Mouse (Mus musculus): ENCODE results near the gene Snrpc. TPM values are rescaled to one million over a fixed set of nuclear protein-coding genes. Genes with fewer than 3 reads are reported as not detected.

The Snrpc gene
- polyA plus RNA-seq, 1 experiment = 121 TPM

- peaks cover 17% of the 10 kb centered on the region for H3K4me1 ChIP-seq (ENCODE audit: control insufficient read depth, insufficient read depth, low read length)
- TF ChIP-seq POLR2A (IDR thresholded peaks at IDR 0.05; ENCODE audit: low read depth, low read length) = no peak
- H3K27ac ChIP-seq (ENCODE audit: insufficient read depth, low read length) = peak overlapping the region; percentile 82
- no peak overlapping the region for H3K4me3 ChIP-seq (ENCODE audit: insufficient read depth, low read length)
Observed at GRCm38 (mm10) chr17:27800710-27801648, 37.0 kb upstream of the Snrpc start.

GRCm38 (mm10) chr17:27803752-27804151 is 34.2 kb upstream of the Snrpc start:
- TF ChIP-seq POLR2A (IDR thresholded peaks at IDR 0.05; ENCODE audit: low read depth, low read length) (no peak), CTCF (IDR thresholded peaks at IDR 0.05; ENCODE audit: borderline replicate concordance, insufficient read depth, low read length) (no peak)
- Histone ChIP-seq H3K4me1 (ENCODE audit: control insufficient read depth, insufficient read depth, low read length) (peaks cover 13% of the 10 kb centered on the region), H3K27ac (ENCODE audit: insufficient read depth, low read length) (no peak overlapping the region), H3K4me3 (ENCODE audit: insufficient read depth, low read length) (no peak overlapping the region)

- TF ChIP-seq POLR2A (IDR thresholded peaks at IDR 0.05; ENCODE audit: low read depth, low read length) = no peak
- TF ChIP-seq CTCF (IDR thresholded peaks at IDR 0.05; ENCODE audit: borderline replicate concordance, insufficient read depth, low read length) = no peak
- Histone ChIP-seq H3K4me3 (ENCODE audit: insufficient read depth, low read length) (no peak overlapping the region), H3K4me1 (ENCODE audit: control insufficient read depth, insufficient read depth, low read length) (peaks cover 13% of the 10 kb centered on the region), H3K27ac (ENCODE audit: insufficient read depth, low read length) (no peak overlapping the region)
Observed at GRCm38 (mm10) chr17:27804156-27804690, 33.7 kb upstream of the Snrpc start.

GRCm38 (mm10) chr17:27804803-27805770 is 32.9 kb upstream of the Snrpc start:
- Histone ChIP-seq H3K4me1 (ENCODE audit: control insufficient read depth, insufficient read depth, low read length) (peaks cover 10% of the 10 kb centered on the region), H3K4me3 (ENCODE audit: insufficient read depth, low read length) (no peak overlapping the region), H3K27ac (ENCODE audit: insufficient read depth, low read length) (no peak overlapping the region; the same call in 1 of the 2 replicates)
- TF ChIP-seq POLR2A (IDR thresholded peaks at IDR 0.05; ENCODE audit: low read depth, low read length) (no peak), CTCF (IDR thresholded peaks at IDR 0.05; ENCODE audit: borderline replicate concordance, insufficient read depth, low read length) (no peak)

GRCm38 (mm10) chr17:27807542-27808078 is 30.3 kb upstream of the Snrpc start:
- Histone ChIP-seq H3K4me3 (ENCODE audit: insufficient read depth, low read length) (no peak overlapping the region), H3K27ac (ENCODE audit: insufficient read depth, low read length) (peak overlapping the region; percentile 51), H3K4me1 (ENCODE audit: control insufficient read depth, insufficient read depth, low read length) (peaks cover 8% of the 10 kb centered on the region)
- no peak for TF ChIP-seq POLR2A (IDR thresholded peaks at IDR 0.05; ENCODE audit: low read depth, low read length)
- TF ChIP-seq CTCF (IDR thresholded peaks at IDR 0.05; ENCODE audit: borderline replicate concordance, insufficient read depth, low read length) = no peak

GRCm38 (mm10) chr17:27810569-27811331 is 27.2 kb upstream of the Snrpc start:
- no peak for TF ChIP-seq POLR2A (IDR thresholded peaks at IDR 0.05; ENCODE audit: low read depth, low read length)
- TF ChIP-seq CTCF (IDR thresholded peaks at IDR 0.05; ENCODE audit: borderline replicate concordance, insufficient read depth, low read length) = no peak
- Histone ChIP-seq H3K4me1 (ENCODE audit: control insufficient read depth, insufficient read depth, low read length) (peaks cover 12% of the 10 kb centered on the region; the same call in 1 of the 2 replicates), H3K27ac (ENCODE audit: insufficient read depth, low read length) (no peak overlapping the region), H3K4me3 (ENCODE audit: insufficient read depth, low read length) (no peak overlapping the region)

- TF ChIP-seq POLR2A (IDR thresholded peaks at IDR 0.05; ENCODE audit: low read depth, low read length) = no peak
- TF ChIP-seq CTCF (IDR thresholded peaks at IDR 0.05; ENCODE audit: borderline replicate concordance, insufficient read depth, low read length) = no peak
- Histone ChIP-seq H3K4me3 (ENCODE audit: insufficient read depth, low read length) (no peak overlapping the region), H3K27ac (ENCODE audit: insufficient read depth, low read length) (no peak overlapping the region), H3K4me1 (ENCODE audit: control insufficient read depth, insufficient read depth, low read length) (peaks cover 12% of the 10 kb centered on the region)
Observed at GRCm38 (mm10) chr17:27811980-27812379, 26.0 kb upstream of the Snrpc start.

GRCm38 (mm10) chr17:27814606-27815005 is 23.3 kb upstream of the Snrpc start:
- Histone ChIP-seq H3K4me1 (ENCODE audit: control insufficient read depth, insufficient read depth, low read length) (peaks cover 9% of the 10 kb centered on the region), H3K4me3 (ENCODE audit: insufficient read depth, low read length) (no peak overlapping the region), H3K27ac (ENCODE audit: insufficient read depth, low read length) (no peak overlapping the region)
- TF ChIP-seq POLR2A (IDR thresholded peaks at IDR 0.05; ENCODE audit: low read depth, low read length) (no peak), CTCF (IDR thresholded peaks at IDR 0.05; ENCODE audit: borderline replicate concordance, insufficient read depth, low read length) (no peak)
